Mouse (Mus musculus) cerebellum, adult 2 months (tissue): ENCODE data around the gene Nfat5. TPM values are rescaled to one million over a fixed set of nuclear protein-coding genes. Genes with fewer than 3 reads are reported as not detected.

Experiments
- DNase-seq, 2 experiments: peaks; one replicate each; pipeline ENCODE4 v3.0.0; 2021
- H3K27ac ChIP-seq: fragments of 200-500 bp; 2 replicates; pipeline ENCODE4 v1.5.1; 2012; ENCODE audit warnings: low read length, control low read depth, inconsistent platforms; ENCODE audit not compliant: insufficient read depth
- H3K27me3 ChIP-seq: fragments of 200-500 bp; 2 replicates; pipeline ENCODE4 v1.6.1; 2012; ENCODE audit warnings: inconsistent platforms, mild to moderate bottlenecking, low read length, moderate library complexity; ENCODE audit not compliant: control insufficient read depth, insufficient read depth
- H3K4me1 ChIP-seq: fragments of 200-500 bp; 2 replicates; pipeline ENCODE4 v1.6.1; 2011; ENCODE audit warnings: low read length; ENCODE audit not compliant: control insufficient read depth, insufficient read depth
- H3K4me3 ChIP-seq: fragments of 200-500 bp; replicated peaks from 2 replicates; pipeline ENCODE3; 2011; ENCODE audit warnings: mild to moderate bottlenecking, low read depth, low read length, control low read depth; ENCODE audit not compliant: insufficient read depth
- CTCF ChIP-seq: fragments of 200-500 bp; IDR thresholded peaks from 2 replicates; pipeline ENCODE4 v1.5.1; 2011; ENCODE audit warnings: low read depth, mild to moderate bottlenecking, control low read depth, low read length, moderate library complexity, borderline replicate concordance; ENCODE audit not compliant: insufficient read depth
- POLR2A ChIP-seq: fragments of 200-500 bp; IDR thresholded peaks from 2 replicates; pipeline ENCODE4 v1.6.1; 2011; ENCODE audit warnings: low read length, control low read depth, borderline replicate concordance; ENCODE audit not compliant: insufficient read depth
- whole genome bisulfite sequencing: fragments of 180-500 bp; shearing (Covaris S2); methylation state at CpG from one replicate; pipeline ENCODE4 v1.1.7; 2018; 5-methylcytosine and 5-hydroxymethylcytosine counted together
- polyA plus RNA-seq: library from polyadenylated mRNA; depleted of rRNA; stranded (reverse); fragments of >200 nt; gene quantifications from 2 replicates; pipeline ENCODE4 v1.2.3, GENCODE M21; 2012

The Nfat5 gene
- polyA plus RNA-seq, 1 experiment, result 37.5 TPM

DNA sequence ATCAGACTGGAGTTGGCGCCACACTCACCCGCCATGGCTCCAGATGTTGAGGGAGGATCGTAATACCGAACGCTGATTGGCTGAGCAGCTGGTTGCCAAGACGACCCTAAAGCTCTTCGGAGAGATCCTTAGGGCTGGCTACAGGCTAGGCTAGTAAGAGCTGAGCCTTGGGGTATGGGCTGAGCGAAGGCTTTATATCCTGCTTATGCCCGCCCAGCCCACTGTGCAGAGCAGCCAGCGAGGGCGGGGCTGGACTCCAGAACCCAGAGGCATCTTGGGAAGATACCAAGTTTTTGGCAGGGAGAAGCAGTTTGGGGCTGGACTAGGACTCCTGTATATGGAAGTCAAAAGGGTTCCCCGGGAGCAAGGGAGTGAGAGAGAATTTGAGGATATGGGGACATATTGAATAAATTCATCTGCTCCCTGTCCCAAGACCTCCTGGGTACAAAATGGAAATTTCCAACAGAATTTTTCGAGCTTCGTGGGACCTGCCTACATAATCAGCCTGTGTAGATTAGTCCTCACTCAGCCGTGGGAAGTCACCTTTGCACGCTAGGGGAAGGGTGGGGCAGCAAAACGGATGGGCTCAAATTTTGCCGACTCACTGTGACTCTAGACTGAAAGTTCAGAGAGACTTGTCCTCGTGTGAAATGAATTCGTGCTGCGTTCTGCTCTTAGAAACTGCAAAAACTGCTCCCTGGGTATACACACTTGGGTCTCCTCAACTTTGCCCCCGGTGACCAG, 109.9 kb downstream of the Nfat5 start, which contains the start of gene Nqo1:
Nqo1 (minus strand) TSS at position 169 of the 744 bp plus-strand sequence.
- Histone ChIP-seq H3K27ac (no peak within 1 kb of the TSS), H3K4me1 (peaks cover 11% of the 10 kb centered on the region), H3K27me3 (no peaks in the 10 kb centered on the region), H3K4me3 (peak within 1 kb of the TSS; percentile 72)
- no peak for TF ChIP-seq CTCF
- TF ChIP-seq POLR2A, result 0 out of 2 replicates have a peak, but pooled peaks have one; percentile 31
- peak; percentile 65 to 72 for DNase-seq
- WGBS, result 14% methylated on average over 22 of the region's 22 CpGs

DNA sequence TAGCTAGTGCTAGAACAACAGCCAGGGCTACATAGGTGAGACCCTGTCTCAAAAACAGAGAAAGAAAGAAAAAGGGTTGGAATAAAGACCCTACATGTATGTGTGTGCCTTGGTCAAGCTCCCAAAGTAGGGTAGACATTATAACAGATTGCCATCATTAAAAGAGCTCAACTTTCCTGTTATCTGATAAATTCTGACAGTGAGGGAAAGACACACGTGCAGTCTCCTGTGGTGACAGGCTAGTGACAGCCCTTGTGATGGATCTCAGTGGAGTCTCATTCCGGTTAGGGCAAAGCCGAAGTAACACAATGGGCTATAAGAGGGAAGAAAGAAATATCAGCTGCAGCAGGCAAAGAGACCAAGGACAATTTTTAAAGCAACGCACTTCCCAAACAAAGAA, 110.8 kb downstream of the Nfat5 start:
- Histone ChIP-seq H3K4me1 (peaks cover 8% of the 10 kb centered on the region; the same call in 1 of the 2 replicates), H3K27ac (no peak overlapping the region), H3K4me3 (no peak overlapping the region), H3K27me3 (no peaks in the 10 kb centered on the region)
- no peak for TF ChIP-seq CTCF
- TF ChIP-seq POLR2A, result no peak
- 91% methylated on average over 4 of the region's 4 CpGs for WGBS
- no peak for DNase-seq

- H3K27ac ChIP-seq, result no peak overlapping the region
- TF ChIP-seq POLR2A (no peak), CTCF (no peak)
- H3K4me1 ChIP-seq, result peaks cover 5% of the 10 kb centered on the region; the same call in 1 of the 2 replicates
- H3K4me3 ChIP-seq, result no peak overlapping the region
- DNase-seq, result no peak
- H3K27me3 ChIP-seq, result no peaks in the 10 kb centered on the region
- 77% methylated on average over 3 of the region's 3 CpGs for WGBS
These were observed 112.7 kb downstream of the Nfat5 start for GRCm38 (mm10) chr8:107405935-107406334.

GRCm38 (mm10) chr8:107411391-107411790, 118.1 kb downstream of the Nfat5 start:
- 67% methylated on average over 4 of the region's 4 CpGs for WGBS
- DNase-seq, result no peak
- H3K27ac ChIP-seq, result no peak overlapping the region
- no peaks in the 10 kb centered on the region for H3K4me1 ChIP-seq
- no peak overlapping the region for H3K4me3 ChIP-seq
- no peaks in the 10 kb centered on the region for H3K27me3 ChIP-seq
- TF ChIP-seq POLR2A (no peak), CTCF (peak; percentile 58; the same call in 1 of the 2 replicates)

DNA sequence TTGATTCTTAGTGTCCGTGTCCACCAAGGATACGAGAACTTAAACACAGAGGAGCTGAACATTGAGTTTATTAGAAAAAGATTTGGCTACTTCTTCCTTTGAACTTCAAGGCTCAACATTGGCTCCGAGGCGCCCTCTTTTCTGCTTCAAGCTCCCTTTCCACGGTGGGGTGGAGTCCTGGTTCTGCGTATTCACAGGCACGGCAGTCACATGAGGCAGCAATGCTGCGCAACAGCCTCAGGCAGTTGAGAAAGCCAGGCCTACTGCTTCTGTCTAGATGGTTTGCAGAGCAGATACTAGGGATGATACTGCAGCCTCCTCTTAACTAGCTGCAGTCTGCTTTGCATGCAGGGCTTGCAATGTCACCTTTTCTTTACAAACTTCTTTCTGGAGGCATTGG, 119.3 kb downstream of the Nfat5 start:
- Histone ChIP-seq H3K27ac (no peak overlapping the region), H3K4me1 (no peaks in the 10 kb centered on the region), H3K4me3 (no peak overlapping the region), H3K27me3 (no peaks in the 10 kb centered on the region)
- no peak for DNase-seq
- 87% methylated on average over 8 of the region's 8 CpGs for WGBS
- no peak for TF ChIP-seq POLR2A
- TF ChIP-seq CTCF, result no peak

GRCm38 (mm10) chr8:107413881-107414280, 120.6 kb downstream of the Nfat5 start:
- 76% methylated on average over 10 of the region's 10 CpGs for WGBS
- DNase-seq, result no peak
- H3K4me1 ChIP-seq, result no peaks in the 10 kb centered on the region
- TF ChIP-seq POLR2A, result no peak
- TF ChIP-seq CTCF, result no peak
- H3K27ac ChIP-seq, result no peak overlapping the region
- no peak overlapping the region for H3K4me3 ChIP-seq
- H3K27me3 ChIP-seq, result no peaks in the 10 kb centered on the region

- WGBS, result 83% methylated on average over 12 of the region's 12 CpGs
- Histone ChIP-seq H3K27ac (no peak overlapping the region), H3K4me3 (no peak overlapping the region), H3K27me3 (no peaks in the 10 kb centered on the region), H3K4me1 (no peaks in the 10 kb centered on the region)
- TF ChIP-seq CTCF (no peak), POLR2A (no peak)
- no peak for DNase-seq
These were observed 123.7 kb downstream of the Nfat5 start for GRCm38 (mm10) chr8:107417001-107417400.

GRCm38 (mm10) chr8:107424176-107424575, 130.9 kb downstream of the Nfat5 start:
- Histone ChIP-seq H3K27me3 (no peaks in the 10 kb centered on the region), H3K4me3 (peak overlapping the region; percentile 76), H3K4me1 (peaks cover 4% of the 10 kb centered on the region; the same call in 1 of the 2 replicates), H3K27ac (no peak overlapping the region)
- 22% methylated on average over 9 of the region's 9 CpGs for WGBS
- DNase-seq, result peak in 1 of 2 experiments; percentile 14
- TF ChIP-seq POLR2A (no peak), CTCF (no peak)
